Mouse (Mus musculus) MN1 (cell line): ENCODE measurements around the gene Anapc5.

Experiments
- DNase-seq: peaks from one replicate; pipeline ENCODE4 v3.0.0-alpha.2; 2016; ENCODE audit warnings: low spot score

Gene Anapc5

DNA sequence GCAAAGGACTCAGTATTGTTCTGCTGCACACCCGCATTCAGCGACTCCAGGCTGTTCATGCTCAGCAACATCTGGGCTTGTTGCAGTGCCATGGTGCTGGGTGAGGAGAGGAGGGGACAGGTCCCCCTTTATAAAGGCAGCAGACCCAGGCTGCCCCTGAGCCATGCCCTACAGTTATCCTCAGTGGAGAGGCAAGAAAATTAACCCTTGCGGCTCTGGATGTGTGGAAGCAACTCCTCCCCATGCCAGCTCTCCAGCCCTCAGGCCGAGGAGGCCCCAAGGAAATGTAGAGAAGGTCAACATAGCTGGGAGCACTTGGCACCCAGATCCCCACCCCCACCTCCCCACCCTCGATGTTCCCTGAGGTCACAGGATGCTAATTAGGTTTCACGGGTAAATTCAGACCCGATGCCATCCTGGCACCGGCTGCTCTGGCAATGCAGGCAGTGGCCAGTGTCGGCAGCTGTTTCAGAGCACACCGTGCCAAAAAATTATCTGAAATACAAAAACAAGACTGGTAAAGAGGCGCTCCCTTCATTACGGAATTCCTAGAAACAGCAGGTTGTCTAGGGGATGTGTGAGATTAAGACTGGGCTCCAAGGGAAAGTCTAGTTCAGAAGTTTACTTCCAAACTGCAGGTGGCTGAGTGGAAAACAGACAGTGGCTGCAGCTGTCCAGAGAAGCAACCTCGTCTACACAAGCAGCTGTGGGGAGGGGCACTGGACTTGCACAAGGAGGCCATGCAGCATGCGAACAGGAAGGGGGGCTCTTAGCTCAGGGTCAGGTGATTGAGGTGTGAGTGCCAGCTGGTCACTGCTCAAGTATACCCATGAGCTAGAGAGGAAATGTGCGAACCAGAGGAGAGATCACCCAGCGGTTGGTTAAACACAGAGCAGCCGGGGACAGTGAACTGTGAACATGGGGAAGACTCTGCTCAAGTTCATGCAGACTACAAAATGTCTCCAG lies 21.5 kb downstream of the Anapc5 start:
- DNase-seq = peak; percentile 64

DNA sequence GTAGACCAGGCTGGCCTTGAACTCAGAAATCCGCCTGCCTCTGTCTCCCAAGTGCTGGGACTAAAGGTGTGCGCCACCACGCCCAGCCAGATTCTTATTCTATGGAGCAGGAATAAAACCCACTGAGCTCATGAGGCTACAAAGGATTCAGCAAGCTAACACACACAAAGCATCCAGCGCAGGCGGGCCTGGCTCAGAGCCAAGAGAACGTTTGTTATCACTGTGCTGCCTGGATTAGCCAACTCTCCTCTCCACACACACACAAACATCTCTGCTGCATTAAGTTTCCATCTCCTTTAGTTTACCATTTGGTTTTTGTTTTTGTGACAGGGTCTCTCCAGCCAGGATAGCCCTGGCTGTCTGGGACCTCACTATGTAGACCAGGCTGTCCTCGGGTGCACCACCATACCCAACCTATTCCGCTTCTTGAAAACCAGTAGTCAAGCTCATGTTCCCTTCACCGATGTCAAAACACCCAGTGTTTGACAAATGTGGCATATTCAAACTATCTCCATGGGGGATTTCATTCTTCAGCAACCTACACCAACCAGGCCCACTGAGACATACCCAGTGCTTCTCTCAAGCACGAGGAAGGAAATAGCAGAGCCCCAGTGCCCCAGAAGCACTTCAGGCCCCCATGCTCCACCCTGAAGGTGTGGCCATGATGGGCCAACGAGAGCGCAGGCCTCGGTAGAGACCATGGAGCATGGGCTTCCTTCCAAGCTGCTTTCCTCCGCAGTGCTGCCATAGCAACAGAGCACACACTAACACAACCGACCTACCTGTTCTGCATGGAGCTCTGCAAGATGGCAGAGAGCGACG lies 22.4 kb downstream of the Anapc5 start:
- peak; percentile 69 for DNase-seq

GRCm38 (mm10) chr5:122797866-122798265 lies 23.3 kb downstream of the Anapc5 start:
- DNase-seq = no peak

DNA sequence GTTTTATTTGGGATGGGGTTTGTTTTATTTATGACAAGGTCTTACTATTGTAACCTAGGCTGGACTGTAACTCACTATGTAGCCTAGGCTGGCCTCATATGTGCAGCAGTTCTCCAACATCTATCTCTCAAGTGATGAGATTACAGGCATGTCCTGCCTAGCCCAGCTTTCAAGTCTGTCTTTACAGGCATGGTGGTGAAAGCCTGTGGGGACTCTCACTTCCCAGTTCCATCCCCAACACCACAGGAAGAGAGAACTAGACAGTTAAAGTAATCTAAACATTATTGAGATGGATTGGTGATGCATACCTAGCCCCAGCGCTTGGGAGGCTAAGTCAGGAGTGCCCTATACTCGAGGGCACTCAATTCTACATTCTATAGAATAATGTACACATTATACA lies 32.4 kb downstream of the Anapc5 start:
- DNase-seq = no peak

GRCm38 (mm10) chr5:122786035-122786819 lies 34.9 kb downstream of the Anapc5 start:
- no peak for DNase-seq

- DNase-seq = no peak
Measured at GRCm38 (mm10) chr5:122783726-122784406, 37.3 kb downstream of the Anapc5 start.

GRCm38 (mm10) chr5:122782066-122782465 lies 39.1 kb downstream of the Anapc5 start:
- no peak for DNase-seq

DNA sequence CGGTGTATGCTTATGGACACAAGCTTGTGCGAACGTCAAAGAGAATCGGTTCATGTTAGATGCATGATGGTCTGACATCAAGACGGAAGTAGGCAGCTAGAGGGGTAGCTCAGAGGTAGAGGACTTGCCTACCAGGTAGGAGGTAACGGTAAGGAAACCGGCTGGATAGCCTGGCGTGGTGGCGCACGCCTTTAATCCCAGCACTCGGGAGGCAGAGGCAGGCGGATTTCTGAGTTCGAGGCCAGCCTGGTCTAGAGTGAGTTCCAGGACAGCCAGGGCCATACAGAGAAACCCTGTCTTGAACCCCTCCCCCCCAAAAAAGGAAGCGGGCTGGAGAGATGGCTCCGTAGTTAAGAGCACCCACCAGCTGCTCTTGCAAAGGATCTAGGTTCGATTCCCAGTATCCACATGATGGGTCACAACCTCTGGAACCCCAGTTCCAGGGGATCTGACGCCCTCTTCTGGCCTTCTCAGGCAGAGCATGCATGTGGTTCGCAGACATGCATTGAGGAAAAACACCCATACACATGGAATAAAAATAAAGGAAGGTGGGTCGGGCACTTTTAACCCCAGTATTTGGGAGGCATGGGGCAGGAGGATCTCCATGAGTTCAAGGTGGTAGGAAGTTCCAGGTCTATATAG lies 40.2 kb downstream of the Anapc5 start:
- DNase-seq = no peak

DNA sequence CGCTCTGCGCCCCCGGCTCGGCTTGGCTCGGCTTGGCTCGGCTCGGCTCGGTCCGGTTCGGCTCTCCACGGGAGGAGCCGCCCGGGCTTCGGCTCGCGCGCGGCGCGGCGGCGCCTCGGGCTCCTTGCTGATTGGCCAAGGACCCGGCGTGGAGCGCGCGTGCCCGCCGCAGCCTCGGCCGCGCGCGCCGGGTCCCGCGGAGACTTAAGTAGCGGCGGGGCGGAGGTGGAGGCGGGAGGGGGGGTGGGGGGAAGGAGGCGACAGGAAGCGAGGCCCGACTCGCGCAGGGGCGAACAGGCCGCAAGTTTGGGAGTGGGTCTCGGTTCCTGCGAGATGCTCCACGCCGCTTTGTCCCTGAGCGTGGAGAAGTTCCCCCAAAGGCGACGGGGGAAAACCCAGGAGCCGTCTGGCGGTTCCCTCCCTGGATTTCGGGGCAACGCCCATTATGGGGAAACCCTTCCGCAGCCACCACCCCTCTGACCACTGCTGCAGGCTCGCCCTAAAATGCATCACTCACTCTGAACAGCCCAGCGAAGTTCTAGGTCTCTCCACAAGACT lies 41.8 kb downstream of the Anapc5 start, which contains the start of gene Camkk2:
TSS of gene Camkk2 (minus strand) at position 133 of the 558 bp plus-strand sequence.
- DNase-seq = peak; percentile 78

DNA sequence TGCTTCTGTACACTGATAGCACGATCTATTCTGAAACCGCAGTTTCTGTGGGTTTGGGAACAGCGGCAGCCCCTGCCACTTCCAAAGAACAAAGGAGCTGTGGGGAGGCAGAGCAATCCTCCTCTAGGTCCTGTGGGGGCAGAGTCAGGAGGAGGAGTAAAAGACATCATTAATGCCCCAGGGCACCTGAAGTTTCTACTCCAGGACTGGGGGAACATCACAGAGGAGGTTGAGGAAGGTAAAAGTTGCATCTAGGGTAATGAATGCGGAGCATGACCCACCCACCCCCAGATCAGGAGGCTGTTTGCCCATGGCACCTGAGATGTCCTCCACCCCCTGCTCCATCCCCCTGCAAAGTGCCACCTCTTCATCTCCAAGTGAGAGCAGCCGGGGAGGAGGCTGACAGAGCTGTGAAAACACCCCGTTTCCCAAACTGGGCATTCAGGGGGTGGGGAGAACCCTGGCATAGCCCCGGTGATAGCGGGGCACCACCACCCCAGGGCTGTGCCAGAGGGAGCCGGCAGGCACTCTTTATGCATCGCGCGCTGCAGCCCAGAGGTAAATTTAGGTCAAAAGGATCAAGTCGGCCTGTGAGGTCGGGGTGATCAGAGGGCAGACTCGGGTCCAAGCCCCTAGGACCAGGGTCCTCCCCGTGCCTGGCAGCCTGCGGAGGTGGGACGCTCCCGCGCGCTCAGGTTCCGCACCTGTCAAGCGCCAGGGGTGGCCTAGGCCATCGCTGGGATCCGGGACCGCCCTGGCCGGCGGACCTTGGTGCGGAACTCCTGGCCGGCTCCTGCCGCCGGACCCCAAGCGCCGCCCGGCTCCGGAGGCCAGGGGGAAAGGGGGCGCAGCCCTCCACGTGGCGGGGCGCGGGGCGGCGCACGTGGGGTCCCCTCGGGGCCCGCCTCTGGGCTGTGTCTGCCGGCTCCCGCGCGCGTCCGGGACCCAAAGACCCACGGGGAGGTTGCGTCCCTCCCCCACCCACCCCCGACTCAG lies 42.6 kb downstream of the Anapc5 start:
- peak; percentile 11 for DNase-seq

DNA sequence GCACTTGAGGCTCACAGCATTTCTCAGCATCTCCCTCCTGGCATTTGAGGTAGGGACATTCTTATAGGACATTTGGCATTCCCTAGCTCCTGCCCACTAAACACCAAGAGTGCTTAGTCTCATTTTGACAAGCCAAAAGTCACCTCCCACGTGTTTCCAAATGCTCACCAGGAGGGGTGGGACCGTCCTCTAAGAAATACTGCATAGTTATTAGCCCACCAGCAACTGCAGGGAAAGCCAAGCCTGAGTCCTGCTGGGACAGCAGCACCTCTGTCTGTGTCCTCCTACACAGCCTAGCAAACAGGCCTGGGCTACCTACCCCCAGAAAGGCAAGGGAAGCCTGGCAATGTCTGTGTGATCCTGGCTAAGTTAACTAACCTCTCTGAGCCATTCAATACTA lies 43.8 kb downstream of the Anapc5 start:
- no peak for DNase-seq

DNA sequence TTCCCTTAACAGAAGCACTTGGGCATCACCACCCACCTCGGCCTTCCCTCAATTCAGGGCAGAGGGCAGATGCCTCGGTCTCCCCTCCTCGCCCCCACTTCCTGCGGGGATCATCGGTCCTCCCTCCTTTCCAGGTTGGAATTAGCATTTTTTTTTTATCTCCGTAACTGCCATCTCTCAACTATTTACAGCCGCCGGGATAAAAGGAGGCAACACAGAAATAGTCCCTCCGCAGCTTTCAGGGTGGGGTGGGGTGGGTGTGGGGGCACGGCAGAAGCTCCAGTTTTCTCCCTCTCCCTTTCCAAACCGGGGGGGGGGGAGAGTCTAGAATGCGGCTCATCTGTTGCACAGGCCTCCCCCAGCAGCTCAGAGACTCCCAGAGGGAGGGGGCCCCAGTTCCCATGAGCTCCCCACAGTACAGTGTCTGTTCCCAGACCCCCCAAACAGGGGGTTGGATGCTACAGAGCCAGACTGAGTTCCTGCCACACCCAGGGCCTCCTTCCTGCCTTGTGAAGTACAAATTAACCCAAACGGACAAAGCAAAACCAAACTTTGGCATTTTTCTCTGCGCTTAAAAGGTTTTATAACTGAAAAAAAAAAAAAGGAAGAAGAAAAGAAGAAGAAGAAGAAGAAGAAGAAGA lies 45.4 kb downstream of the Anapc5 start:
- DNase-seq = no peak

DNA sequence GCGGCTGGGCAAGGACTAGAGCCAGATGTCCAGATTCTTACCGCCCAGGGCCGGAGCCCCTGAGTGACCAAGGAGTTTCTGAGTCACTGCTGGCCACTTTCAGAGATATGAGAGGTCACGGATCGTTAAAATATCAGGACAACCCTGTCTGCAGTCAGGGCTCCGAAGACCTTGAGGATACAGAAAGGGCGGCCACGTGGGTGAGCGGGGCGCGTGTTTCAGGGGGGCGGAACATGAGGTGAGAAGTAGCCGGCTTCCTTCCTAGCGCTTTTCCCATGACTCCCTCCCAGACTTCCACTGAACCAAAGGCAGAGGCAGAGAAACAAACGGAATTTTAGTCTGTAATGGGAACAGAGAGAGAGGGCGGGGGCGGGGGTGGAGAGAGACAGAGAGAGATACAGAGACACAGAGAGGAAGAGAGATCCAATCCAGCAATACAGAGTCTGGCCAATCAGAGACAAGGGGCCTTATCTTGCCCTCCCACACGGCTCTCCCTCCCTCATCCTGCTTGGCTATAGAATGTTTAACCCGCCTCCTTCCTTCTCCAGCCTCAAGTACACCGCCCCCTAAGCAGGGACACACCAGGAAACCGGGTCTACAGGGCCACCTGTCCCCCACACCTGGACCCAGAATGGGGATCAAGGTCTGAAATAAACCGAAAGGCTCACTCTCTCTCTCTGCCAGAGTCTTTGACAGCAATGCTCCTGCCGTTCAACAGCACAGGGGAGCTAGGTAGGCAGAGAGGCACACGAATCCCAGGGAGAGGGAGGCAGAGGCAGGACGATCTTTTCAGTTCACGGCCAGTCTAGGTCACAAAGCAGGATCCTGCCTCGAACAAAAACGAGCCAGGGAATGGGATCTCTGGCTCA lies 46.2 kb downstream of the Anapc5 start:
- DNase-seq = peak; percentile 25

DNA sequence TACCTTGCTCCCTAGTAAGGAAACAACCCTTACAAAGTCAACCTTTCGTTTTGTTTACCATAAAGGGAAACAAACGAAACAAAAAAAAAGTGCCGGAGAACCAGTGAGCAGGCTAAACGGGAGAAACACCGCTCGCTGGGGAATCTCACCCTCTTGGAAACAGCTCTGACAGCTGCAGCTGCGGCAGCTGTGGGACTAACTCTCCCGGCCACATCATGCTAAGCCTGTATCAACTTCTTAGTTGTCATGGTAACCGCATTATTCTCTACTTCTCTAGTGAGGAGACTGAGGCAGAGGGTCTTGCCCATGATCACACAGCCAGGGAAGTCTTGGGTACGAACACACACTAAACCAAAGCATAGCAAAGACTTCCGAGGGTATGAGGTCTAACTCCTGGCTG lies 47.4 kb downstream of the Anapc5 start:
- DNase-seq = no peak

GRCm38 (mm10) chr5:122771428-122771827 lies 49.7 kb downstream of the Anapc5 start:
- DNase-seq = no peak

GRCm38 (mm10) chr5:122770806-122771261 lies 50.3 kb downstream of the Anapc5 start:
- DNase-seq = peak; percentile 78

- peak; percentile 55 for DNase-seq
Measured at GRCm38 (mm10) chr5:122770304-122770703, 50.8 kb downstream of the Anapc5 start.

DNA sequence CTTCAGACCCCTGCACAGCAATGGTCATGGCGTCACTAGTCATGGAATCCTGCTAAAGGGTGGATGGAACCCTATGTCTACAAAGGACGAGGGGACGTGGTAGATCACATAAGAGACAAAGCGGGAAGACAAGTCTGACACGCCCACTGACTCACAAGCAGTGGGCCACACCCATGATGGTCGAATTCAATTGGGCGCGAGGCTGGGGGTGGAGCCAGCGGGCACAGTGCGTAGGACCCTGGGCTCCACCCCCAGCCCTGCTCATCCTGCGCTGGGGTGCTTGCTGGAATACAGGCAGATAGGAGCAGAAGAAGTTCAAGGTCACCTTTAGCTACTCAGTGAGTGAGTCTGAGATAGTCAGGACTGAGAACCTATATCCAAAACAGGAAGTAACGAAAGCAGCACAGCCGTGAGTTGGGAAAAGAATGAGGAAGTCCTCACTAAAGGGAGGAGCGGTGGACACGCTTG lies 52.0 kb downstream of the Anapc5 start:
- DNase-seq = no peak
